Mouse (Mus musculus) stomach, embryonic 14.5 days (tissue): ENCODE measurements at regions not wholly inside any gene's neighbourhood (a gene's known extent, or its start where the extent isn't known, plus 50 kb on each side); places are given as distances from the start of the nearest gene placed in this dataset.

ENCODE experiments used
- ATAC-seq: fragments of 200-750 bp; cut with Nextera tagmentation; 2 replicates; pipeline ENCODE4 v1.8.0; 2017; ENCODE audit warnings: low read depth, moderate TSS enrichment; ENCODE audit not compliant: insufficient number of reproducible peaks, insufficient read depth, low FRiP score
- H3K27ac ChIP-seq: fragments of 300-500 bp; sonication (generic); 2 replicates; pipeline ENCODE4 v1.5.1; 2014; ENCODE audit warnings: mild to moderate bottlenecking, low read length, moderate library complexity, mixed read lengths
- H3K27me3 ChIP-seq: fragments of 300-500 bp; sonication (generic); 2 replicates; pipeline ENCODE4 v1.6.1; 2014; ENCODE audit warnings: low read length, control low read depth, mixed read lengths; ENCODE audit not compliant: control insufficient read depth, insufficient read depth
- H3K36me3 ChIP-seq: fragments of 300-500 bp; sonication (generic); 2 replicates; pipeline ENCODE4 v1.6.1; 2014; ENCODE audit warnings: mild to moderate bottlenecking, control low read depth, low read length, moderate library complexity, mixed read lengths; ENCODE audit not compliant: control insufficient read depth, insufficient read depth
- H3K4me1 ChIP-seq: fragments of 300-500 bp; sonication (generic); 2 replicates; pipeline ENCODE4 v1.6.1; 2014; ENCODE audit warnings: low read length, control low read depth, mixed read lengths; ENCODE audit not compliant: control insufficient read depth, insufficient read depth
- H3K4me2 ChIP-seq: fragments of 300-500 bp; sonication (generic); replicated peaks from 2 replicates; pipeline ENCODE4 v1.6.1; 2014; ENCODE audit warnings: low read depth, low read length, control low read depth
- H3K4me3 ChIP-seq: fragments of 300-500 bp; sonication (generic); 2 replicates; pipeline ENCODE4 v1.5.1; 2014; ENCODE audit warnings: low read depth, low read length, control low read depth
- H3K9ac ChIP-seq: fragments of 300-500 bp; sonication (generic); replicated peaks from 2 replicates; pipeline ENCODE4 v1.6.1; 2014; ENCODE audit warnings: low read depth, mild to moderate bottlenecking, control low read depth, low read length, moderate library complexity, mixed read lengths
- H3K9me3 ChIP-seq: fragments of 300-500 bp; sonication (generic); 2 replicates; pipeline ENCODE4 v1.6.1; 2016; ENCODE audit warnings: low read depth, low read length, control low read depth; ENCODE audit not compliant: control insufficient read depth
- WGBS: fragments of 180-500 bp; shearing (Covaris S2); extraction: QIAGEN DNeasy Blood & Tissue Kit; methylation state at CpG from one replicate; pipeline ENCODE4 v1.1.7; 2014; 5-methylcytosine and 5-hydroxymethylcytosine counted together

GRCm38 (mm10) chr14:60528520-60528919 lies 105.3 kb upstream of the Spata13 start:
- no peak overlapping the region for H3K4me2 ChIP-seq
- peaks cover 8% of the 10 kb centered on the region; the same call in 1 of the 2 replicates for H3K4me1 ChIP-seq
- no peak overlapping the region for H3K9ac ChIP-seq
- H3K4me3 ChIP-seq = no peak overlapping the region
- H3K27me3 ChIP-seq = no peaks in the 10 kb centered on the region
- no peaks in the 10 kb centered on the region for H3K36me3 ChIP-seq
- no peak overlapping the region for H3K27ac ChIP-seq
- 93% methylated on average over 7 of the region's 7 CpGs for WGBS
- ATAC-seq = no peak
- no peaks in the 10 kb centered on the region for H3K9me3 ChIP-seq

- no peaks in the 10 kb centered on the region for H3K9me3 ChIP-seq
- H3K27me3 ChIP-seq = no peaks in the 10 kb centered on the region
- no peaks in the 10 kb centered on the region for H3K36me3 ChIP-seq
- no peak for ATAC-seq
- 79% methylated on average over 3 of the region's 3 CpGs for WGBS
- H3K9ac ChIP-seq = no peak overlapping the region
- H3K4me1 ChIP-seq = peaks cover 13% of the 10 kb centered on the region; the same call in 1 of the 2 replicates
- no peak overlapping the region for H3K4me2 ChIP-seq
- H3K4me3 ChIP-seq = no peak overlapping the region
- no peak overlapping the region for H3K27ac ChIP-seq
These were observed 104.8 kb upstream of the Spata13 start for GRCm38 (mm10) chr14:60529022-60529421.

- Histone ChIP-seq H3K36me3 (no peaks in the 10 kb centered on the region), H3K4me3 (no peak overlapping the region), H3K4me2 (no peak overlapping the region), H3K27ac (no peak overlapping the region), H3K4me1 (peaks cover 14% of the 10 kb centered on the region; the same call in 1 of the 2 replicates), H3K9ac (no peak overlapping the region), H3K9me3 (no peaks in the 10 kb centered on the region), H3K27me3 (no peaks in the 10 kb centered on the region)
- no peak for ATAC-seq
- WGBS = 44% methylated on average over 7 of the region's 7 CpGs
These were observed 104.0 kb upstream of the Spata13 start for GRCm38 (mm10) chr14:60529646-60530347.

GRCm38 (mm10) chr14:60530348-60530711 lies 103.5 kb upstream of the Spata13 start:
- ATAC-seq = no peak
- H3K27me3 ChIP-seq = no peaks in the 10 kb centered on the region
- H3K4me2 ChIP-seq = no peak overlapping the region
- no peaks in the 10 kb centered on the region for H3K36me3 ChIP-seq
- peaks cover 14% of the 10 kb centered on the region; the same call in 1 of the 2 replicates for H3K4me1 ChIP-seq
- H3K27ac ChIP-seq = no peak overlapping the region
- no peak overlapping the region for H3K9ac ChIP-seq
- no peaks in the 10 kb centered on the region for H3K9me3 ChIP-seq
- no peak overlapping the region for H3K4me3 ChIP-seq
- WGBS = 42% methylated on average over 6 of the region's 6 CpGs

GRCm38 (mm10) chr14:60530973-60531372 lies 102.8 kb upstream of the Spata13 start:
- 81% methylated on average over 5 of the region's 5 CpGs for WGBS
- no peak for ATAC-seq
- Histone ChIP-seq H3K4me2 (no peak overlapping the region), H3K4me3 (no peak overlapping the region), H3K27ac (no peak overlapping the region), H3K4me1 (peaks cover 14% of the 10 kb centered on the region; the same call in 1 of the 2 replicates), H3K36me3 (no peaks in the 10 kb centered on the region), H3K9me3 (no peaks in the 10 kb centered on the region), H3K9ac (no peak overlapping the region), H3K27me3 (no peaks in the 10 kb centered on the region)

- peaks cover 14% of the 10 kb centered on the region; the same call in 1 of the 2 replicates for H3K4me1 ChIP-seq
- no peak for ATAC-seq
- no peak overlapping the region for H3K27ac ChIP-seq
- no peaks in the 10 kb centered on the region for H3K36me3 ChIP-seq
- H3K9ac ChIP-seq = no peak overlapping the region
- no peaks in the 10 kb centered on the region for H3K9me3 ChIP-seq
- H3K4me3 ChIP-seq = no peak overlapping the region
- H3K27me3 ChIP-seq = no peaks in the 10 kb centered on the region
- no peak overlapping the region for H3K4me2 ChIP-seq
These were observed 102.0 kb upstream of the Spata13 start for GRCm38 (mm10) chr14:60531766-60532165.

GRCm38 (mm10) chr14:60533452-60534224 lies 100.2 kb upstream of the Spata13 start:
- no peaks in the 10 kb centered on the region for H3K27me3 ChIP-seq
- peak overlapping the region; percentile 22; the same call in 1 of the 2 replicates for H3K4me2 ChIP-seq
- peaks cover 14% of the 10 kb centered on the region; the same call in 1 of the 2 replicates for H3K4me1 ChIP-seq
- H3K4me3 ChIP-seq = no peak overlapping the region
- no peak overlapping the region for H3K27ac ChIP-seq
- no peaks in the 10 kb centered on the region for H3K36me3 ChIP-seq
- no peak for ATAC-seq
- WGBS = 20% methylated on average over 23 of the region's 23 CpGs
- no peak overlapping the region for H3K9ac ChIP-seq
- no peaks in the 10 kb centered on the region for H3K9me3 ChIP-seq

GRCm38 (mm10) chr14:60539040-60539439 lies 94.8 kb upstream of the Spata13 start:
- no peak for ATAC-seq
- WGBS = 86% methylated on average over 2 of the region's 2 CpGs
- no peak overlapping the region for H3K9ac ChIP-seq

More at GRCm38 (mm10) chr14:60539040-60539439, 94.8 kb upstream of the Spata13 start:
- Histone ChIP-seq H3K27me3 (no peaks in the 10 kb centered on the region), H3K4me1 (0 out of 2 replicates have a peak, but pooled peaks cover under 1% of the 10 kb centered on the region), H3K27ac (no peak overlapping the region), H3K4me3 (no peak overlapping the region), H3K36me3 (no peaks in the 10 kb centered on the region), H3K9me3 (no peaks in the 10 kb centered on the region), H3K4me2 (no peak overlapping the region)
